Mouse (Mus musculus) ES-E14 (cell line): ENCODE results near the gene Ntn1.

ENCODE experiments used
- CHD2 ChIP-seq: IDR thresholded peaks from 2 replicates; pipeline ENCODE4 v1.6.1; 2014; ENCODE audit warnings: mild to moderate bottlenecking, low read depth, low read length, inconsistent platforms
- HCFC1 ChIP-seq: IDR thresholded peaks from 2 replicates; pipeline ENCODE4 v1.6.1; 2012; ENCODE audit warnings: low read length, inconsistent platforms, borderline replicate concordance; ENCODE audit not compliant: insufficient read depth
- MAFK ChIP-seq: IDR thresholded peaks from 2 replicates; pipeline ENCODE4 v1.6.1; 2014; ENCODE audit warnings: mild to moderate bottlenecking, low read depth, low read length, inconsistent platforms; ENCODE audit not compliant: insufficient read depth
- ZNF384 ChIP-seq: IDR thresholded peaks from 2 replicates; pipeline ENCODE4 v1.6.1; 2012; ENCODE audit warnings: low read depth, low read length, inconsistent platforms

GRCm38 (mm10) chr11:68384131-68384530, 16.5 kb downstream of the Ntn1 start:
- TF ChIP-seq MAFK (no peak), ZNF384 (no peak), HCFC1 (no peak), CHD2 (no peak)
